Mouse (Mus musculus) NIH3T3 (cell line): Measurements from ENCODE around the gene Alkbh5.
"Not testable (repeated sequence)": the region's sequence is repeated elsewhere in the genome, so short reads cannot be mapped to it uniquely, and the experiment has no call there.

Experiments
- DNase-seq: peaks from one replicate; pipeline ENCODE4 v3.0.0-alpha.2; 2012; ENCODE audit warnings: low read depth

The Alkbh5 gene

GRCm38 (mm10) chr11:60543211-60543610 is 7.0 kb downstream of the Alkbh5 start:
- not testable (repeated sequence) for DNase-seq

GRCm38 (mm10) chr11:60545433-60545832 is 9.3 kb downstream of the Alkbh5 start:
- no peak for DNase-seq

GRCm38 (mm10) chr11:60548112-60548511 is 11.9 kb downstream of the Alkbh5 start:
- DNase-seq = no peak

GRCm38 (mm10) chr11:60553091-60553490 is 16.9 kb downstream of the Alkbh5 start:
- DNase-seq = no peak

- DNase-seq = no peak
These were observed 21.5 kb downstream of the Alkbh5 start for GRCm38 (mm10) chr11:60557675-60558074.

GRCm38 (mm10) chr11:60559342-60559741 is 23.2 kb downstream of the Alkbh5 start:
- DNase-seq = peak; percentile 77

- DNase-seq = not testable (repeated sequence)
These were observed 37.8 kb downstream of the Alkbh5 start for GRCm38 (mm10) chr11:60574006-60574405.
